Mouse (Mus musculus) CH12.LX (cell line): ENCODE data around the gene Ppp1r37. TPM values are rescaled to one million over a fixed set of nuclear protein-coding genes. Genes with fewer than 3 reads are reported as not detected.

Experiments used
- DNase-seq: peaks from one replicate; pipeline ENCODE4 v3.0.0-alpha.2; 2013; ENCODE audit errors: extremely low read depth
- H3K27ac ChIP-seq: 2 replicates; pipeline ENCODE4 v1.5.1; 2012; ENCODE audit warnings: low read depth, mild to moderate bottlenecking, control low read depth, moderate library complexity; ENCODE audit not compliant: insufficient read depth
- H3K27me3 ChIP-seq: replicated peaks from 2 replicates; pipeline ENCODE3; 2012; ENCODE audit warnings: inconsistent platforms
- H3K36me3 ChIP-seq, 2 experiments: replicated peaks in 1 of 2; 2 replicates each; pipeline versions ENCODE3 to v1.6.1; 2012; ENCODE audit warnings: inconsistent platforms in 1 of 2, low read length in 1 of 2, mild to moderate bottlenecking in 1 of 2, mixed read lengths in 1 of 2, moderate library complexity in 1 of 2; ENCODE audit not compliant: control insufficient read depth in 1 of 2, insufficient read depth in 1 of 2
- H3K4me1 ChIP-seq, 2 experiments: 2 replicates each; pipeline ENCODE4 v1.6.1; 2012; ENCODE audit warnings: inconsistent platforms in 1 of 2, moderate library complexity in 1 of 2; ENCODE audit not compliant: insufficient read depth in 2 of 2, control insufficient read depth in 1 of 2
- H3K4me2 ChIP-seq: 2 replicates; pipeline ENCODE4 v1.6.1; 2012; ENCODE audit warnings: low read depth, mild to moderate bottlenecking, control low read depth; ENCODE audit not compliant: poor library complexity, insufficient read depth, severe bottlenecking
- H3K4me3 ChIP-seq, 3 experiments: fragments of 150-350 bp in 1 of 3; sonication (generic) in 1 of 3; replicated peaks in 1 of 3; 2 replicates each; pipeline versions ENCODE3 to v1.5.1; 2011 to 2012; ENCODE audit warnings: low read depth in 2 of 3, low read length in 2 of 3, mild to moderate bottlenecking in 2 of 3, moderate library complexity in 2 of 3, control low read depth in 1 of 3, improper control_type of control experiment in 1 of 3, inconsistent platforms in 1 of 3, mixed read lengths in 1 of 3; ENCODE audit not compliant: poor library complexity in 1 of 3
- H3K79me2 ChIP-seq: replicated peaks from 2 replicates; pipeline ENCODE4 v1.6.1; 2012; ENCODE audit warnings: mild to moderate bottlenecking, moderate library complexity; ENCODE audit not compliant: control insufficient read depth, poor library complexity, insufficient read depth, severe bottlenecking; ENCODE audit errors: extremely low read depth
- H3K9ac ChIP-seq: 2 replicates; pipeline ENCODE4 v1.6.1; 2012; ENCODE audit warnings: low read depth, mild to moderate bottlenecking, control low read depth, moderate library complexity; ENCODE audit not compliant: insufficient read depth
- H3K9me3 ChIP-seq: replicated peaks from 2 replicates; pipeline ENCODE3; 2012; ENCODE audit warnings: low read length, inconsistent platforms, mixed read lengths
- CHD1 ChIP-seq: IDR thresholded peaks from 2 replicates; pipeline ENCODE4 v1.6.1; 2012; ENCODE audit warnings: low read depth, low read length, improper control_type of control experiment, inconsistent platforms
- CTCF ChIP-seq, 2 experiments: IDR thresholded peaks in 1 of 2; conservative IDR thresholded peaks in 1 of 2; 2 replicates each; pipeline ENCODE4 v1.5.1; 2011 to 2012; ENCODE audit warnings: low read depth in 2 of 2, low read length in 2 of 2, improper control_type of control experiment in 1 of 2, inconsistent platforms in 1 of 2, mild to moderate bottlenecking in 1 of 2, moderate library complexity in 1 of 2
- E2F4 ChIP-seq: IDR thresholded peaks from 2 replicates; pipeline ENCODE4 v1.6.1; 2011; ENCODE audit warnings: low read depth, low read length, improper control_type of control experiment; ENCODE audit not compliant: insufficient replicate concordance
- ETS1 ChIP-seq: conservative IDR thresholded peaks from 2 replicates; pipeline ENCODE4 v1.6.1; 2012; ENCODE audit warnings: low read depth, mild to moderate bottlenecking, inconsistent platforms, low read length, improper control_type of control experiment, moderate library complexity
- GABPA ChIP-seq: IDR thresholded peaks from 2 replicates; pipeline ENCODE4 v1.6.1; 2012; ENCODE audit warnings: low read depth, low read length, improper control_type of control experiment, inconsistent platforms; ENCODE audit not compliant: insufficient replicate concordance
- IRF4 ChIP-seq: IDR thresholded peaks from 2 replicates; pipeline ENCODE4 v1.6.1; 2014; ENCODE audit warnings: low read depth, mild to moderate bottlenecking, inconsistent platforms, low read length, improper control_type of control experiment
- JUN ChIP-seq: IDR thresholded peaks from 2 replicates; pipeline ENCODE4 v1.6.1; 2011; ENCODE audit warnings: low read depth, mild to moderate bottlenecking, low read length, improper control_type of control experiment, moderate library complexity; ENCODE audit not compliant: insufficient read depth
- JUND ChIP-seq: conservative IDR thresholded peaks from 2 replicates; pipeline ENCODE4 v1.6.1; 2011; ENCODE audit warnings: low read depth, low read length, improper control_type of control experiment
- KAT2A ChIP-seq: IDR thresholded peaks from 2 replicates; pipeline ENCODE4 v1.6.1; 2012; ENCODE audit warnings: low read length, improper control_type of control experiment, inconsistent platforms; ENCODE audit not compliant: insufficient replicate concordance
- MAFK ChIP-seq: IDR thresholded peaks from 2 replicates; pipeline ENCODE4 v1.6.1; 2011; ENCODE audit warnings: low read length, improper control_type of control experiment; ENCODE audit not compliant: insufficient replicate concordance
- MAX ChIP-seq: IDR thresholded peaks from 2 replicates; pipeline ENCODE4 v1.6.1; 2011; ENCODE audit warnings: low read length, improper control_type of control experiment
- MEF2A ChIP-seq: IDR thresholded peaks from 2 replicates; pipeline ENCODE4 v1.6.1; 2014; ENCODE audit warnings: low read depth, mild to moderate bottlenecking, inconsistent platforms, low read length, improper control_type of control experiment, borderline replicate concordance
- MXI1 ChIP-seq: IDR thresholded peaks from 2 replicates; pipeline ENCODE4 v1.6.1; 2011; ENCODE audit warnings: mild to moderate bottlenecking, low read depth, low read length, improper control_type of control experiment
- MYC ChIP-seq: IDR thresholded peaks from 2 replicates; pipeline ENCODE4 v1.6.1; 2011; ENCODE audit warnings: low read depth, mild to moderate bottlenecking, improper control_type of control experiment, low read length
- PAX5 ChIP-seq: IDR thresholded peaks from 2 replicates; pipeline ENCODE4 v1.6.1; 2012; ENCODE audit warnings: low read length, inconsistent platforms, mixed read lengths
- SMC3 ChIP-seq: IDR thresholded peaks from 2 replicates; pipeline ENCODE4 v1.6.1; 2011; ENCODE audit warnings: low read depth, low read length, improper control_type of control experiment
- UBTF ChIP-seq: IDR thresholded peaks from 2 replicates; pipeline ENCODE4 v1.6.1; 2012; ENCODE audit warnings: low read depth, mild to moderate bottlenecking, inconsistent platforms, low read length, improper control_type of control experiment, moderate library complexity
- USF1 ChIP-seq: IDR thresholded peaks from 2 replicates; pipeline ENCODE4 v1.6.1; 2014; ENCODE audit warnings: low read depth, mild to moderate bottlenecking, inconsistent platforms, low read length, improper control_type of control experiment
- ZMIZ1 ChIP-seq: IDR thresholded peaks from 2 replicates; pipeline ENCODE4 v1.6.1; 2012; ENCODE audit warnings: low read depth, mild to moderate bottlenecking, inconsistent platforms, low read length, improper control_type of control experiment
- ZNF384 ChIP-seq: IDR thresholded peaks from 2 replicates; pipeline ENCODE4 v1.6.1; 2012; ENCODE audit warnings: low read depth, low read length, improper control_type of control experiment, inconsistent platforms
- dilution Hi-C: fragments of 300-500 bp; cut with MboI; formaldehyde crosslinking; loops from 2 replicates; pipeline ENCODE4 v1.14.3; 2020; ENCODE audit warnings: low sequenced_read_pairs; ENCODE audit not compliant: extremely low pct_unique_long_range_greater_than_20kb, extremely low pct_ligation_motif_present
- in situ Hi-C: fragments of 300-500 bp; cut with MboI; formaldehyde crosslinking; loops from 3 replicates; pipeline ENCODE4 v1.14.3; 2019; ENCODE audit warnings: low sequenced_read_pairs, low pct_ligation_motif_present, low pct_unique_long_range_greater_than_20kb, mixed read lengths
- polyA plus RNA-seq: library from polyadenylated mRNA; unstranded; fragments of >175 nt; gene quantifications from 2 replicates; pipeline ENCODE4 v1.2.1, GENCODE M21; 2012; ENCODE audit warnings: low read depth; ENCODE audit not compliant: insufficient read length
- total RNA-seq, 2 experiments: library from RNA; depleted of rRNA; stranded (reverse); fragments of 300-350 nt in 1 of 2; fragments of >200 nt in 1 of 2; gene quantifications; 2 replicates each; pipeline ENCODE4 v1.2.3; 2012 to 2014

Ppp1r37 gene
- total and polyA plus RNA-seq, 3 experiments: 7.3 to 15.7 (median 13.8) TPM

GRCm38 (mm10) chr7:19547344-19547969 is 15.4 kb downstream of the Ppp1r37 start:
- peaks cover 0 to 27% of the 10 kb centered on the region in 2 experiments; a peak in 2 of 4 replicates for H3K4me1 ChIP-seq

GRCm38 (mm10) chr7:19546007-19546406 is 16.9 kb downstream of the Ppp1r37 start:
- Histone ChIP-seq H3K79me2 (peaks cover 17% of the 10 kb centered on the region), H3K36me3 (peaks cover 9 to 86% of the 10 kb centered on the region in 2 experiments), H3K9me3 (no peaks in the 10 kb centered on the region), H3K27me3 (no peaks in the 10 kb centered on the region), H3K27ac (no peak overlapping the region), H3K9ac (no peak overlapping the region), H3K4me1 (peaks cover 3 to 42% of the 10 kb centered on the region in 2 experiments; a peak in 2 of 4 replicates), H3K4me3 (no peak overlapping the region), H3K4me2 (no peak overlapping the region)
- in situ Hi-C loops: no loop called here
- TF ChIP-seq MAX (no peak), ZNF384 (no peak), CHD1 (no peak), UBTF (no peak), E2F4 (no peak), MEF2A (no peak), MYC (no peak), IRF4 (no peak), KAT2A (no peak), JUN (no peak), CTCF (conservative IDR thresholded peaks at IDR 0.05 in 1 of 2, IDR thresholded peaks at IDR 0.05 in 1 of 2; ENCODE audit: low read depth in 2 of 2, low read length in 2 of 2) (no peak), ETS1 (no peak)
- dilution Hi-C loops: no loop called here
- no peak for DNase-seq

More at GRCm38 (mm10) chr7:19547344-19547969, 15.4 kb downstream of the Ppp1r37 start:
- no peak overlapping the region for H3K4me2 ChIP-seq
- no peak for TF ChIP-seq GABPA
- TF ChIP-seq E2F4: no peak
- TF ChIP-seq JUND: no peak
- TF ChIP-seq ETS1: no peak
- no peak for TF ChIP-seq MAFK
- TF ChIP-seq USF1: no peak
- TF ChIP-seq MXI1: no peak
- TF ChIP-seq ZNF384: no peak
- TF ChIP-seq IRF4: no peak
- no peak for TF ChIP-seq ZMIZ1
- no peak for TF ChIP-seq SMC3
- TF ChIP-seq PAX5: no peak
- peaks cover 16 to 86% of the 10 kb centered on the region in 2 experiments for H3K36me3 ChIP-seq
- no peak overlapping the region for H3K4me3 ChIP-seq
- H3K9ac ChIP-seq: no peak overlapping the region
- DNase-seq: no peak
- in situ Hi-C loops (no loop called here), dilution Hi-C loops (no loop called here)
- no peak overlapping the region for H3K27ac ChIP-seq
- no peaks in the 10 kb centered on the region for H3K9me3 ChIP-seq
- no peaks in the 10 kb centered on the region for H3K27me3 ChIP-seq
- peaks cover 25% of the 10 kb centered on the region for H3K79me2 ChIP-seq
